In genomic region chr2:74763245-74763735, GRCm38 (mm10) we compare ENCODE assay signal across 8 mouse cellular contexts. TPM values are rescaled to one million over a fixed set of nuclear protein-coding genes. Genes with fewer than 3 reads are reported as not detected.
DNase-seq lines count a peak whose midpoint lies in the region; ATAC-seq and TF ChIP-seq lines count a peak whose summit lies in the region.
"Had no signal": no experiment of that assay in that cellular context is flagged by ENCODE, and none has a peak within 500 bp of the region (broad histone marks: within the 10 kb centered on the region; RNA-seq: fewer than 3 reads in every experiment).

No protein-coding gene starts in this region.

- H3K4me3 ChIP-seq in heart, embryonic 15.5 days, result peak overlapping the region; percentile 55
- H3K4me3 ChIP-seq in liver, embryonic 12.5 days, result peak overlapping the region; percentile 39
- peak overlapping the region; percentile 41 for H3K4me3 ChIP-seq in stomach, postnatal 0 days (ENCODE audit: low read depth, low read length)

- H3K36me3 ChIP-seq in heart, embryonic 15.5 days, result no peaks in the 10 kb centered on the region
- no peaks in the 10 kb centered on the region for H3K36me3 ChIP-seq in liver, embryonic 12.5 days
- no peaks in the 10 kb centered on the region for H3K36me3 ChIP-seq in stomach, postnatal 0 days (ENCODE audit: control insufficient read depth, insufficient read depth, low read length)

- 0 out of 2 replicates have a peak overlapping the region, but pooled peaks have one; percentile 18 for H3K9ac ChIP-seq in heart, embryonic 15.5 days
- no peak overlapping the region for H3K9ac ChIP-seq in liver, embryonic 12.5 days
- H3K9ac ChIP-seq in stomach, postnatal 0 days (ENCODE audit: low read length), result no peak overlapping the region

- no peak for ATAC-seq in heart, embryonic 15.5 days (replicated peaks; ENCODE audit: insufficient number of reproducible peaks, insufficient read depth, low FRiP score, low read depth)
- ATAC-seq in liver, embryonic 12.5 days, result no peak
- peak; percentile 47 for ATAC-seq in stomach, postnatal 0 days (ENCODE audit: low FRiP score, low TSS enrichment)

- TF ChIP-seq CTCF in stomach, postnatal 0 days (IDR thresholded peaks at IDR 0.05; ENCODE audit: low read depth), result no peak

- H3K27me3 ChIP-seq in heart, embryonic 15.5 days, result peaks cover 78% of the 10 kb centered on the region
- H3K27me3 ChIP-seq in liver, embryonic 12.5 days (replicated peaks), result peaks cover 85% of the 10 kb centered on the region
- peaks cover 24% of the 10 kb centered on the region for H3K27me3 ChIP-seq in stomach, postnatal 0 days (ENCODE audit: control insufficient read depth, insufficient read depth, low read length)

- peaks cover 16% of the 10 kb centered on the region for H3K4me1 ChIP-seq in heart, embryonic 15.5 days (replicated peaks)
- H3K4me1 ChIP-seq in liver, embryonic 12.5 days, result peaks cover 11% of the 10 kb centered on the region
- H3K4me1 ChIP-seq in stomach, postnatal 0 days (replicated peaks; ENCODE audit: control insufficient read depth, insufficient read depth), result no peaks in the 10 kb centered on the region

- H3K4me2 ChIP-seq in heart, embryonic 15.5 days, result peak overlapping the region; percentile 89
- peak overlapping the region; percentile 67 for H3K4me2 ChIP-seq in liver, embryonic 12.5 days
- peak overlapping the region; percentile 77 for H3K4me2 ChIP-seq in stomach, postnatal 0 days (replicated peaks; ENCODE audit: low read depth)

- DNase-seq in ovary, postnatal 36 days (ENCODE audit: low spot score), result peak; percentile 5
- DNase-seq in ovary, postnatal 14 days (ENCODE audit: low spot score), result no peak
- DNase-seq in stomach, postnatal 0 days (ENCODE audit: low spot score), result no peak
- no peak for DNase-seq in adrenal gland, adult 2 months
- no peak for DNase-seq in left cerebral cortex, adult 9 months (ENCODE audit: low spot score in 2 of 2)

- no peak for TF ChIP-seq EP300 in stomach, postnatal 0 days (optimal IDR thresholded peaks at IDR 0.05)

- under 1% methylated on average over 50 of the region's 53 CpGs for WGBS in heart, embryonic 15.5 days
- WGBS in liver, embryonic 12.5 days (ENCODE audit: insufficient replicate concordance), result 2% methylated on average over 46 of the region's 53 CpGs
- WGBS in stomach, postnatal 0 days, result under 1% methylated on average over 37 of the region's 53 CpGs

- no peaks in the 10 kb centered on the region for H3K9me3 ChIP-seq in heart, embryonic 15.5 days (replicated peaks)
- H3K9me3 ChIP-seq in liver, embryonic 12.5 days (replicated peaks), result no peaks in the 10 kb centered on the region
- no peaks in the 10 kb centered on the region for H3K9me3 ChIP-seq in stomach, postnatal 0 days (ENCODE audit: control insufficient read depth, low read length)

- no peak overlapping the region for H3K27ac ChIP-seq in heart, embryonic 15.5 days
- no peak overlapping the region for H3K27ac ChIP-seq in liver, embryonic 12.5 days
- H3K27ac ChIP-seq in stomach, postnatal 0 days (replicated peaks), result no peak overlapping the region

RNA-seq across cellular contexts. Expression of gene Hoxd1, which starts 0.5 kb away (rescaled TPM):
- polyA plus RNA-seq in heart, embryonic 15.5 days (2015; fragmentation: Nextera tagmentation; extraction: Ambion mirVana), result not detected in 2 replicates
- 0.07 TPM in 1 of 2 replicates, not detected in the other for polyA plus RNA-seq in liver, embryonic 12.5 days (2016; fragmentation: Nextera tagmentation; extraction: Ambion mirVana)
- polyA plus RNA-seq in stomach, postnatal 0 days (2015; fragmentation: Nextera tagmentation; extraction: Ambion mirVana), result not detected in 2 replicates
- total RNA-seq in adrenal gland, adult 2 months (2021), result not detected
- not detected in 2 replicates for polyA plus RNA-seq in adrenal gland, adult 2 months (2012; rRNA removed)
- total RNA-seq: hematopoietic stem cell, adult 5-6 weeks had no signal

RNA-seq across cellular contexts. Expression of gene Gm28230, which starts 36.8 kb away (rescaled TPM):
- not detected in 2 replicates for polyA plus RNA-seq in heart, embryonic 15.5 days (2015; fragmentation: Nextera tagmentation; extraction: Ambion mirVana)
- not detected in 2 replicates for polyA plus RNA-seq in liver, embryonic 12.5 days (2016; fragmentation: Nextera tagmentation; extraction: Ambion mirVana)
- polyA plus RNA-seq in stomach, postnatal 0 days (2015; fragmentation: Nextera tagmentation; extraction: Ambion mirVana), result not detected in 2 replicates
- total RNA-seq in adrenal gland, adult 2 months (2021), result 1 to 10 TPM; 1.3 to 2.5 TPM
- polyA plus RNA-seq in adrenal gland, adult 2 months (2012; rRNA removed), result 1.3 and 2.7 TPM in 2 replicates
- total RNA-seq: hematopoietic stem cell, adult 5-6 weeks had no signal

RNA-seq across cellular contexts. Expression of gene Hoxd4, which starts 51.6 kb away (rescaled TPM):
- polyA plus RNA-seq in heart, embryonic 15.5 days (2015; fragmentation: Nextera tagmentation; extraction: Ambion mirVana), result 0.09 and 0.15 TPM in 2 replicates
- not detected in 2 replicates for polyA plus RNA-seq in liver, embryonic 12.5 days (2016; fragmentation: Nextera tagmentation; extraction: Ambion mirVana)
- polyA plus RNA-seq in stomach, postnatal 0 days (2015; fragmentation: Nextera tagmentation; extraction: Ambion mirVana), result 0.08 and 0.19 TPM in 2 replicates
- total RNA-seq in adrenal gland, adult 2 months (2021), result 10 to 100 TPM; 16.7 to 19.3 TPM
- 72.3 and 92.5 TPM in 2 replicates for polyA plus RNA-seq in adrenal gland, adult 2 months (2012; rRNA removed)
- total RNA-seq: hematopoietic stem cell, adult 5-6 weeks had no signal

RNA-seq across cellular contexts. Expression of gene Hoxd3, which starts 51.6 kb away (rescaled TPM):
- polyA plus RNA-seq in heart, embryonic 15.5 days (2015; fragmentation: Nextera tagmentation; extraction: Ambion mirVana), result 0.29 and 1.0 TPM in 2 replicates
- 0.18 and 0.30 TPM in 2 replicates for polyA plus RNA-seq in liver, embryonic 12.5 days (2016; fragmentation: Nextera tagmentation; extraction: Ambion mirVana)
- 1.3 and 1.5 TPM in 2 replicates for polyA plus RNA-seq in stomach, postnatal 0 days (2015; fragmentation: Nextera tagmentation; extraction: Ambion mirVana)
- total RNA-seq in adrenal gland, adult 2 months (2021), result 1 to 10 TPM in 1 of 2 experiments, under 1 TPM in 1; 0.62 to 1.0 TPM
- 10.6 and 11.1 TPM in 2 replicates for polyA plus RNA-seq in adrenal gland, adult 2 months (2012; rRNA removed)
- total RNA-seq: hematopoietic stem cell, adult 5-6 weeks had no signal

RNA-seq across cellular contexts. Expression of gene Hoxd8, which starts 58.9 kb away (rescaled TPM):
- polyA plus RNA-seq in heart, embryonic 15.5 days (2015; fragmentation: Nextera tagmentation; extraction: Ambion mirVana), result 0.24 and 0.56 TPM in 2 replicates
- polyA plus RNA-seq in liver, embryonic 12.5 days (2016; fragmentation: Nextera tagmentation; extraction: Ambion mirVana), result 0.11 and 0.14 TPM in 2 replicates
- 1.3 TPM in 2 replicates for polyA plus RNA-seq in stomach, postnatal 0 days (2015; fragmentation: Nextera tagmentation; extraction: Ambion mirVana)
- total RNA-seq in adrenal gland, adult 2 months (2021), result 10 to 100 TPM; 27.9 to 34.7 TPM
- polyA plus RNA-seq in adrenal gland, adult 2 months (2012; rRNA removed), result 19.7 and 52.7 TPM in 2 replicates
- total RNA-seq: hematopoietic stem cell, adult 5-6 weeks had no signal

Comparison
In these comparisons a context has a peak if more than half of its experiments do, and no peak if none do; other contexts are left out.
1. RNA of gene Hoxd4, which starts 51.6 kb away (polyA plus RNA-seq): 72.3 to 92.5 TPM in adrenal gland, adult 2 months; 0.09 to 0.15 TPM in heart, embryonic 15.5 days, 0.08 to 0.19 TPM in stomach, postnatal 0 days and not detected in liver, embryonic 12.5 days; every median in the first group is over 10 times any median in the second.
2. Peak in every context shown above with its lines, with median percentiles within 50 percentile points of each other: H3K4me2 ChIP-seq and H3K4me3 ChIP-seq.